In genomic region chr2:170158251-170158650, GRCm38 (mm10) we compare ENCODE assay signal across 11 mouse cellular contexts. TPM values are rescaled to one million over a fixed set of nuclear protein-coding genes. Genes with fewer than 3 reads are reported as not detected.
DNase-seq lines count a peak whose midpoint lies in the region; ATAC-seq and TF ChIP-seq lines count a peak whose summit lies in the region.
"Had no signal": no experiment of that assay in that cellular context is flagged by ENCODE, and none has a peak within 500 bp of the region (broad histone marks: within the 10 kb centered on the region; RNA-seq: fewer than 3 reads in every experiment).

No protein-coding gene starts in this region.

- 32% methylated on average over 5 of the region's 5 CpGs for WGBS in thymus, adult 2 months
- WGBS in midbrain, embryonic 13.5 days: 51% methylated on average over 5 of the region's 5 CpGs

- H3K4me2 ChIP-seq in midbrain, embryonic 13.5 days (replicated peaks): no peak overlapping the region
- H3K4me2 ChIP-seq: midbrain, embryonic 15.5 days had no signal

- H3K9ac ChIP-seq in midbrain, embryonic 13.5 days (replicated peaks): no peak overlapping the region
- H3K9ac ChIP-seq: midbrain, embryonic 15.5 days had no signal

- no peaks in the 10 kb centered on the region for H3K9me3 ChIP-seq in midbrain, embryonic 13.5 days
- H3K9me3 ChIP-seq: midbrain, embryonic 15.5 days had no signal

- no peak overlapping the region for H3K27ac ChIP-seq in thymus, adult 2 months (ENCODE audit: control insufficient read depth, insufficient read depth, low read length)
- no peak overlapping the region for H3K27ac ChIP-seq in midbrain, embryonic 13.5 days
- H3K27ac ChIP-seq: midbrain, embryonic 15.5 days had no signal

- no peak for TF ChIP-seq POLR2A in thymus, adult 2 months (IDR thresholded peaks at IDR 0.05; ENCODE audit: control insufficient read depth, extremely low read depth, insufficient read depth, low read length, poor library complexity)

- H3K4me1 ChIP-seq in thymus, adult 2 months (replicated peaks; ENCODE audit: control insufficient read depth, insufficient read depth, low read length): peaks cover 35% of the 10 kb centered on the region
- peaks cover 25% of the 10 kb centered on the region for H3K4me1 ChIP-seq in midbrain, embryonic 13.5 days (replicated peaks)

- H3K4me3 ChIP-seq in thymus, adult 2 months (ENCODE audit: control insufficient read depth, insufficient read depth, low read length): no peak overlapping the region
- no peak overlapping the region for H3K4me3 ChIP-seq in midbrain, embryonic 13.5 days (replicated peaks)
- H3K4me3 ChIP-seq: midbrain, embryonic 15.5 days had no signal

- no peaks in the 10 kb centered on the region for H3K27me3 ChIP-seq in thymus, adult 2 months (ENCODE audit: control insufficient read depth, insufficient read depth, low read length)
- H3K27me3 ChIP-seq in midbrain, embryonic 13.5 days: peaks cover 3% of the 10 kb centered on the region; the same call in 1 of the 2 replicates
- H3K27me3 ChIP-seq: midbrain, embryonic 15.5 days had no signal

- ATAC-seq in midbrain, embryonic 13.5 days: no peak
- ATAC-seq: midbrain, embryonic 15.5 days had no signal

- H3K36me3 ChIP-seq in thymus, adult 2 months (ENCODE audit: control insufficient read depth, insufficient read depth, low read length): no peaks in the 10 kb centered on the region
- no peaks in the 10 kb centered on the region for H3K36me3 ChIP-seq in midbrain, embryonic 13.5 days
- H3K36me3 ChIP-seq: midbrain, embryonic 15.5 days had no signal

- TF ChIP-seq CTCF in thymus, adult 2 months (IDR thresholded peaks at IDR 0.05; ENCODE audit: borderline replicate concordance, control insufficient read depth, extremely low read depth, insufficient read depth, low read length, poor library complexity): no peak

- peak; percentile 57 to 61 for DNase-seq in lung, adult 18-20 months
- no peak for DNase-seq in lung, postnatal 14 days
- DNase-seq in adrenal gland, adult (ENCODE audit: inconsistent age in 2 of 2, low spot score in 1 of 2): peak; percentile 83 to 92
- DNase-seq in liver: peak; percentile 89
- DNase-seq in spleen, postnatal 14 days (ENCODE audit: low spot score in 2 of 2): peak; percentile 39 to 47
- DNase-seq in thymus, adult 2 months: no peak
- no peak for DNase-seq in layer of hippocampus, adult 9-10 months (ENCODE audit: low spot score)
- DNase-seq: kidney, postnatal 36 days; right cerebral cortex, postnatal 25 days had no signal

RNA-seq across cellular contexts. Expression of gene Zfp217, which starts 10.3 kb away (rescaled TPM):
- polyA plus RNA-seq in thymus, adult 2 months (2012; rRNA removed): 32.1 and 41.0 TPM in 2 replicates
- polyA plus RNA-seq in midbrain, embryonic 13.5 days (2015; fragmentation: Nextera tagmentation; extraction: Ambion mirVana): 1.8 and 1.9 TPM in 2 replicates

Comparison
In these comparisons a context has a peak if more than half of its experiments do, and no peak if none do; other contexts are left out.
1. DNase-seq: peak in lung, adult 18-20 months (2 of 2), adrenal gland, adult (2 of 2), liver (single experiment) and spleen, postnatal 14 days (2 of 2); none in lung, postnatal 14 days (single experiment), thymus, adult 2 months (single experiment) and layer of hippocampus, adult 9-10 months (single experiment).
2. RNA of gene Zfp217, which starts 10.3 kb away (polyA plus RNA-seq): 32.1 to 41.0 TPM in thymus, adult 2 months; 1.8 to 1.9 TPM in midbrain, embryonic 13.5 days; every median in the first group is over 10 times any median in the second.